Mouse (Mus musculus): ENCODE data around the gene Zmat5. TPM values are rescaled to one million over a fixed set of nuclear protein-coding genes. Genes with fewer than 3 reads are reported as not detected.
A peak's percentile ranks its signal among the peaks of the same experiment; 100 is the strongest.

The Zmat5 gene
- polyA plus RNA-seq, 1 experiment from 2014 or later = 48.1 TPM

DNA sequence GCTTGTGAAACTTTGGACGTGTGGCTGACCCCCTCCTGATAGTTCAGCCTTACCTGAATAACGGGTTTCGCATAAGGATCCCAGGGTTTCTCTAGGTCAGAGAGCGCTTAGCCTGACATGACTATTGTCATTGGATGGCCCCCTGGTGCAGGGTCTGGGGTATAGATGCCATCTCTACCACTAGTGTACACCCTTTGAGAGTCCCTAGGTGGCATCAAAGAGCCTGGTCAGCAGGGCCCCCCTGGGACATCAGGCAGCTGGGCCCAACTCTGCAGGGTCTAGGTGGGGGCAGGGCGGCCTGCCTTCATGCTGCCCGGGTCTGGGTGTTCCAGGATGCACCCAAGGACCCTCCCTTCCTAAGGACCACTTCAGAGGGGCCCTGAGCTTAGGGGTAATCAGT lies 31.9 kb downstream of the Zmat5 start:
- ATAC-seq (ENCODE audit: insufficient number of reproducible peaks, low FRiP score) = no peak
- Histone ChIP-seq H3K4me1 (replicated peaks) (0 out of 2 replicates have a peak, but pooled peaks cover 8% of the 10 kb centered on the region), H3K9me3 (replicated peaks) (no peaks in the 10 kb centered on the region), H3K4me2 (no peak overlapping the region), H3K27me3 (replicated peaks) (peaks cover 40% of the 10 kb centered on the region), H3K36me3 (peaks cover 7% of the 10 kb centered on the region), H3K4me3 (no peak overlapping the region), H3K27ac (ENCODE audit: poor library complexity, severe bottlenecking) (no peak overlapping the region), H3K9ac (no peak overlapping the region)
- 49% methylated on average over 6 of the region's 6 CpGs for WGBS

- H3K36me3 ChIP-seq = peaks cover 7% of the 10 kb centered on the region
- ATAC-seq (ENCODE audit: insufficient number of reproducible peaks, low FRiP score) = no peak
- 81% methylated on average over 10 of the region's 10 CpGs for WGBS
- no peaks in the 10 kb centered on the region for H3K9me3 ChIP-seq (replicated peaks)
- H3K27ac ChIP-seq (ENCODE audit: poor library complexity, severe bottlenecking) = no peak overlapping the region
- H3K4me2 ChIP-seq = no peak overlapping the region
- no peak overlapping the region for H3K4me3 ChIP-seq
- H3K27me3 ChIP-seq (replicated peaks) = peaks cover 54% of the 10 kb centered on the region
- H3K9ac ChIP-seq = no peak overlapping the region
- 0 out of 2 replicates have a peak, but pooled peaks cover 8% of the 10 kb centered on the region for H3K4me1 ChIP-seq (replicated peaks)
Measured at GRCm38 (mm10) chr11:4737682-4738081, 33.2 kb downstream of the Zmat5 start.

- Histone ChIP-seq H3K36me3 (peaks cover 7% of the 10 kb centered on the region), H3K4me1 (replicated peaks) (0 out of 2 replicates have a peak, but pooled peaks cover 8% of the 10 kb centered on the region), H3K9me3 (replicated peaks) (no peaks in the 10 kb centered on the region), H3K27ac (ENCODE audit: poor library complexity, severe bottlenecking) (no peak overlapping the region), H3K4me2 (no peak overlapping the region), H3K9ac (no peak overlapping the region), H3K4me3 (no peak overlapping the region), H3K27me3 (replicated peaks) (peaks cover 64% of the 10 kb centered on the region)
- ATAC-seq (ENCODE audit: insufficient number of reproducible peaks, low FRiP score) = no peak
- 87% methylated on average over 16 of the region's 16 CpGs for WGBS
Measured at GRCm38 (mm10) chr11:4738719-4739118, 34.2 kb downstream of the Zmat5 start.

- H3K4me2 ChIP-seq = no peak overlapping the region
- no peak for ATAC-seq (ENCODE audit: insufficient number of reproducible peaks, low FRiP score)
- H3K9ac ChIP-seq = no peak overlapping the region
- H3K36me3 ChIP-seq = peaks cover 7% of the 10 kb centered on the region
- H3K4me1 ChIP-seq (replicated peaks) = peaks cover 3% of the 10 kb centered on the region
- H3K9me3 ChIP-seq (replicated peaks) = no peaks in the 10 kb centered on the region
- H3K27ac ChIP-seq (ENCODE audit: poor library complexity, severe bottlenecking) = no peak overlapping the region
- WGBS = 54% methylated on average over 5 of the region's 5 CpGs
- H3K4me3 ChIP-seq = no peak overlapping the region
- H3K27me3 ChIP-seq (replicated peaks) = peaks cover 71% of the 10 kb centered on the region
Measured at GRCm38 (mm10) chr11:4740785-4741184, 36.3 kb downstream of the Zmat5 start.

DNA sequence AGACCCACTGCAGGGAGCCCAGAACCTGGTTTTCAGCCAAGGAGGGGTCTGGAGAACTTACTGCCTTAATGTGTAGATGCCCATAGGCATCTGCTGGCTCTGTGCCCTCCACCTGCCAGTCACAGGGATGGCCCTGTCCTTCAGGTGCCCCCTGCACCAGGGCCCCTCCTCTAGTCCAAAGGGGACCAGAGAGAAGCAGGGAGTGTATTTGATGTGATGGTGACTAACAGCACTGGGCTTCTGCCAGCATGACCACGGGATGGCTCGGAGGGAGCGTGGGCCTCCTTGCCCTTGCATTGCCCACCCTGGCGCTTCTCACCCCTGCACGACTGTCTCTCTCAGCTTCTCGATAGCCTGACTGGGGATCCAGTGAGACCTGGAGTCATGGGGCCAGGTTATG lies 40.2 kb downstream of the Zmat5 start:
- Histone ChIP-seq H3K4me2 (no peak overlapping the region), H3K4me3 (no peak overlapping the region), H3K27me3 (replicated peaks) (peaks cover 99% of the 10 kb centered on the region), H3K27ac (ENCODE audit: poor library complexity, severe bottlenecking) (no peak overlapping the region), H3K9me3 (replicated peaks) (no peaks in the 10 kb centered on the region), H3K9ac (no peak overlapping the region), H3K4me1 (replicated peaks) (peaks cover 18% of the 10 kb centered on the region), H3K36me3 (no peaks in the 10 kb centered on the region)
- WGBS = 63% methylated on average over 6 of the region's 6 CpGs
- ATAC-seq (ENCODE audit: insufficient number of reproducible peaks, low FRiP score) = no peak

- Histone ChIP-seq H3K27me3 (replicated peaks) (peaks cover 100% of the 10 kb centered on the region), H3K4me2 (peak overlapping the region; percentile 96), H3K27ac (ENCODE audit: poor library complexity, severe bottlenecking) (no peak overlapping the region), H3K9ac (peak overlapping the region; percentile 28; the same call in 1 of the 2 replicates), H3K36me3 (no peaks in the 10 kb centered on the region), H3K9me3 (replicated peaks) (no peaks in the 10 kb centered on the region), H3K4me1 (replicated peaks) (peaks cover 18% of the 10 kb centered on the region), H3K4me3 (peak overlapping the region; percentile 59)
- WGBS = under 1% methylated on average over 36 of the region's 39 CpGs
- ATAC-seq (ENCODE audit: insufficient number of reproducible peaks, low FRiP score) = no peak
Measured at GRCm38 (mm10) chr11:4745969-4746368, 41.5 kb downstream of the Zmat5 start.

- Histone ChIP-seq H3K9ac (peak within 1 kb of the TSS; percentile 28; the same call in 1 of the 2 replicates), H3K27me3 (replicated peaks) (peaks cover 97% of the 10 kb centered on the region), H3K4me2 (peak within 1 kb of the TSS; percentile 96), H3K36me3 (no peaks in the 10 kb centered on the region), H3K27ac (ENCODE audit: poor library complexity, severe bottlenecking) (no peak within 1 kb of the TSS), H3K4me3 (peak within 1 kb of the TSS; percentile 59), H3K9me3 (replicated peaks) (no peaks in the 10 kb centered on the region), H3K4me1 (replicated peaks) (peaks cover 18% of the 10 kb centered on the region)
- WGBS = 0% methylated on average over 37 of the region's 73 CpGs
- no peak for ATAC-seq (ENCODE audit: insufficient number of reproducible peaks, low FRiP score)
Measured at GRCm38 (mm10) chr11:4746733-4747132, 42.3 kb downstream of the Zmat5 start, which contains the start of gene Cabp7. Gene Cabp7, minus strand, starts transcription at chr11:4746778.

DNA sequence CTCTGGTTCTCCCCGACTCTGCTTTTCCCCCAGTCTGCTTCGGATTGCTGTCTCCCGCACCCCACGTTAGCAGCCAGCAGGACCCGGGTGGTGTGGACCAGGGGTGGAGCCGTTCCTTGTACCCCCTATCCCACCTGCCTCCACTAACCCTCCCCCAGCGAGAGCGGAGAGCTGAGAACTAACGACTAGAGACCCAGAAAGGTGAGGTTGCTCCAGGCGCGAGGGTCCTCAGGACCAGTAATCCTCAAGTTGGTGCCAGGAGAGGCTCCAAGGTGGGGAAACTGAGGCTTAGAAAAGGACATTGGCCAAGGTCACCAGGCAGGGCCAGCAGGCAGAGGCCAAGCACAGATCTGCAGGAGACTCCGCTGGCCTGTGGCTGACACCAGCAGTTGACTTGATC lies 42.8 kb downstream of the Zmat5 start:
- Histone ChIP-seq H3K27ac (ENCODE audit: poor library complexity, severe bottlenecking) (no peak overlapping the region), H3K27me3 (replicated peaks) (peaks cover 97% of the 10 kb centered on the region), H3K4me1 (replicated peaks) (peaks cover 18% of the 10 kb centered on the region), H3K36me3 (no peaks in the 10 kb centered on the region), H3K9me3 (replicated peaks) (no peaks in the 10 kb centered on the region), H3K4me3 (peak overlapping the region; percentile 59), H3K9ac (no peak overlapping the region), H3K4me2 (peak overlapping the region; percentile 96)
- 2% methylated on average over 12 of the region's 12 CpGs for WGBS
- ATAC-seq (ENCODE audit: insufficient number of reproducible peaks, low FRiP score) = no peak

DNA sequence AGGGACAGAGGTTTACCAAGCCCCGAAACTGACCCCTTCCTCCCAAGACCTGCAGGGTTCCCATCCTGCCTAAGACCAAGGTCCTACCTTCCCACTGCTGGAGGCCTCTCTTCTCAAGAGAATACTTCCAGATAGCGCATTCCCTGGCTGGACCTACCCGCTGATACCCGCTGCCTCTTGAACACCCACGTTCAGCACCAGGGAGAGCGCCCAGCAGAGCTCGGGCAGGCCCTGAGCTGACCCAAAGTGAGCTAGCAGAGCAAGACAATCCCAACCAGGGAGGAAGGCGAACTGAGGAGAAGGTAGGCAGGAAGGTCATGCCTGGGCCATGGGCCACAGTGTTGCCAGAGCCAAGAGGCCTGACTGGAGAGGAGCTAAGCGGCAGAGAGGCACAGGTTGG lies 45.8 kb downstream of the Zmat5 start:
- ATAC-seq (ENCODE audit: insufficient number of reproducible peaks, low FRiP score) = no peak
- peaks cover 18% of the 10 kb centered on the region for H3K4me1 ChIP-seq (replicated peaks)
- no peak overlapping the region for H3K9ac ChIP-seq
- H3K9me3 ChIP-seq (replicated peaks) = peaks cover 7% of the 10 kb centered on the region; the same call in 1 of the 2 replicates
- WGBS = 4% methylated on average over 9 of the region's 9 CpGs
- H3K27me3 ChIP-seq (replicated peaks) = peaks cover 75% of the 10 kb centered on the region
- no peaks in the 10 kb centered on the region for H3K36me3 ChIP-seq
- H3K27ac ChIP-seq (ENCODE audit: poor library complexity, severe bottlenecking) = no peak overlapping the region
- H3K4me2 ChIP-seq = no peak overlapping the region
- H3K4me3 ChIP-seq = no peak overlapping the region

- Histone ChIP-seq H3K9me3 (replicated peaks) (peaks cover 7% of the 10 kb centered on the region; the same call in 1 of the 2 replicates), H3K27me3 (replicated peaks) (peaks cover 62% of the 10 kb centered on the region), H3K4me3 (no peak overlapping the region), H3K9ac (no peak overlapping the region), H3K36me3 (no peaks in the 10 kb centered on the region), H3K27ac (ENCODE audit: poor library complexity, severe bottlenecking) (no peak overlapping the region), H3K4me1 (replicated peaks) (no peaks in the 10 kb centered on the region), H3K4me2 (no peak overlapping the region)
- 47% methylated on average over 10 of the region's 10 CpGs for WGBS
- ATAC-seq (ENCODE audit: insufficient number of reproducible peaks, low FRiP score) = no peak
Measured at GRCm38 (mm10) chr11:4752836-4753235, 48.4 kb downstream of the Zmat5 start.

GRCm38 (mm10) chr11:4754036-4754435 lies 49.6 kb downstream of the Zmat5 start:
- H3K36me3 ChIP-seq = no peaks in the 10 kb centered on the region
- H3K9me3 ChIP-seq (replicated peaks) = peaks cover 7% of the 10 kb centered on the region; the same call in 1 of the 2 replicates
- 86% methylated on average over 3 of the region's 3 CpGs for WGBS
- ATAC-seq (ENCODE audit: insufficient number of reproducible peaks, low FRiP score) = no peak
- H3K4me1 ChIP-seq (replicated peaks) = no peaks in the 10 kb centered on the region
- H3K4me2 ChIP-seq = no peak overlapping the region
- H3K4me3 ChIP-seq = no peak overlapping the region
- H3K27ac ChIP-seq (ENCODE audit: poor library complexity, severe bottlenecking) = no peak overlapping the region
- peaks cover 51% of the 10 kb centered on the region for H3K27me3 ChIP-seq (replicated peaks)
- H3K9ac ChIP-seq = no peak overlapping the region

GRCm38 (mm10) chr11:4754867-4755266 lies 50.4 kb downstream of the Zmat5 start:
- Histone ChIP-seq H3K36me3 (no peaks in the 10 kb centered on the region), H3K4me2 (no peak overlapping the region), H3K4me1 (replicated peaks) (no peaks in the 10 kb centered on the region), H3K27ac (ENCODE audit: poor library complexity, severe bottlenecking) (no peak overlapping the region), H3K9me3 (replicated peaks) (peaks cover 7% of the 10 kb centered on the region; the same call in 1 of the 2 replicates), H3K27me3 (replicated peaks) (peaks cover 43% of the 10 kb centered on the region), H3K4me3 (no peak overlapping the region), H3K9ac (no peak overlapping the region)
- 72% methylated on average over 11 of the region's 11 CpGs for WGBS
- ATAC-seq (ENCODE audit: insufficient number of reproducible peaks, low FRiP score) = no peak
